Mouse (Mus musculus) olfactory bulb, adult 2 months (tissue): ENCODE results near the gene Muc1.
A peak's percentile ranks its signal among the peaks of the same experiment; 100 is the strongest.

ENCODE experiments used
- CTCF ChIP-seq: fragments of 200-500 bp; IDR thresholded peaks from 2 replicates; pipeline ENCODE4 v1.5.1; 2012; ENCODE audit warnings: low read depth, mild to moderate bottlenecking, low read length, moderate library complexity; ENCODE audit not compliant: insufficient read depth
- POLR2A ChIP-seq: fragments of 200-500 bp; IDR thresholded peaks from 2 replicates; pipeline ENCODE4 v1.6.1; 2012; ENCODE audit warnings: mild to moderate bottlenecking, low read depth, low read length, moderate library complexity; ENCODE audit not compliant: insufficient read depth

- peak; percentile 10; the same call in 1 of the 2 replicates for TF ChIP-seq POLR2A
- TF ChIP-seq CTCF, result no peak
Observed at GRCm38 (mm10) chr3:89244982-89245687, 16.3 kb downstream of the Muc1 start.
